ENCODE assay signal across 8 mouse cellular contexts in genomic region chr7:3692382-3692986, GRCm38 (mm10). TPM values are rescaled to one million over a fixed set of nuclear protein-coding genes. Genes with fewer than 3 reads are reported as not detected.
DNase-seq lines count a peak whose midpoint lies in the region; ATAC-seq and TF ChIP-seq lines count a peak whose summit lies in the region.

TSS of gene Tsen34 (plus strand) at chr7:3692863.

- WGBS in lung, embryonic 16.5 days: under 1% methylated on average over 49 of the region's 49 CpGs
- WGBS in heart, embryonic 14.5 days: under 1% methylated on average over 49 of the region's 49 CpGs
- WGBS in neural tube, embryonic 12.5 days: under 1% methylated on average over 49 of the region's 49 CpGs

- no peaks in the 10 kb centered on the region for H3K9me3 ChIP-seq in lung, embryonic 16.5 days (ENCODE audit: control insufficient read depth, low read length)
- H3K9me3 ChIP-seq in heart, embryonic 14.5 days (ENCODE audit: control insufficient read depth, low read length): no peaks in the 10 kb centered on the region
- H3K9me3 ChIP-seq in neural tube, embryonic 12.5 days: no peaks in the 10 kb centered on the region

- peaks cover 17% of the 10 kb centered on the region for H3K4me1 ChIP-seq in lung, embryonic 16.5 days (replicated peaks; ENCODE audit: control insufficient read depth, insufficient read depth, low read length)
- no peaks in the 10 kb centered on the region for H3K4me1 ChIP-seq in cortical plate, adult 2 months (ENCODE audit: control insufficient read depth, insufficient read depth, low read length)
- peaks cover 13 to 16% of the 10 kb centered on the region in 2 experiments for H3K4me1 ChIP-seq in heart, embryonic 14.5 days (ENCODE audit: control insufficient read depth in 2 of 2, insufficient read depth in 2 of 2, low read length in 2 of 2)
- peaks cover 27% of the 10 kb centered on the region for H3K4me1 ChIP-seq in neural tube, embryonic 12.5 days

- TF ChIP-seq CTCF in cortical plate, adult 2 months (IDR thresholded peaks at IDR 0.05; ENCODE audit: extremely low read depth, insufficient read depth, low read length): no peak

- intact Hi-C loops in left cerebral cortex, postnatal 25 days (cut with DNase I): loop anchor here (5.0 to 10.0 kb wide), 2 partner anchors 455 to 812 kb away; partner anchors contain the start of gene Ppp1r12c

- H3K36me3 ChIP-seq in lung, embryonic 16.5 days (ENCODE audit: control insufficient read depth, insufficient read depth, low read length): peaks cover 12% of the 10 kb centered on the region
- H3K36me3 ChIP-seq in heart, embryonic 14.5 days (ENCODE audit: control insufficient read depth, insufficient read depth, low read length): peaks cover 34% of the 10 kb centered on the region
- H3K36me3 ChIP-seq in neural tube, embryonic 12.5 days: peaks cover 13% of the 10 kb centered on the region

- ATAC-seq in lung, embryonic 16.5 days (ENCODE audit: low read depth): no peak
- ATAC-seq in heart, embryonic 14.5 days (ENCODE audit: insufficient number of reproducible peaks, insufficient read depth, low FRiP score, low read depth): peak; percentile 25; the same call in 1 of the 2 replicates
- ATAC-seq in neural tube, embryonic 12.5 days (ENCODE audit: low FRiP score, low read depth): no peak; the same call in 1 of the 2 replicates

- peak within 1 kb of the TSS; percentile 96 for H3K9ac ChIP-seq in lung, embryonic 16.5 days (ENCODE audit: low read length)
- peak within 1 kb of the TSS; percentile 85 for H3K9ac ChIP-seq in heart, embryonic 14.5 days (ENCODE audit: low read length)
- H3K9ac ChIP-seq in neural tube, embryonic 12.5 days: peak within 1 kb of the TSS; percentile 84

- no peak for TF ChIP-seq POLR2A in cortical plate, adult 2 months (IDR thresholded peaks at IDR 0.05; ENCODE audit: extremely low read depth, insufficient read depth, low read length)

- peak within 1 kb of the TSS; percentile 85 for H3K4me2 ChIP-seq in lung, embryonic 16.5 days (ENCODE audit: low read depth, low read length)
- peak within 1 kb of the TSS; percentile 76 for H3K4me2 ChIP-seq in heart, embryonic 14.5 days (ENCODE audit: low read length)
- H3K4me2 ChIP-seq in neural tube, embryonic 12.5 days (replicated peaks): peak within 1 kb of the TSS; percentile 88

- DNase-seq in lung, postnatal 36 days: no peak
- no peak for DNase-seq in left cerebral cortex, postnatal 25 days (ENCODE audit: low spot score in 2 of 2)
- DNase-seq in right cerebral cortex, postnatal 4 days: no peak
- DNase-seq in kidney, postnatal 10 days: no peak

- peak within 1 kb of the TSS; percentile 83 for H3K4me3 ChIP-seq in lung, embryonic 16.5 days (ENCODE audit: low read length)
- peak within 1 kb of the TSS; percentile 53 for H3K4me3 ChIP-seq in cortical plate, adult 2 months (ENCODE audit: insufficient read depth, low read length)
- peak within 1 kb of the TSS; percentile 59 to 66 for H3K4me3 ChIP-seq in heart, embryonic 14.5 days (ENCODE audit: control insufficient read depth in 1 of 2, insufficient read depth in 1 of 2, low read depth in 1 of 2, low read length in 2 of 2)
- H3K4me3 ChIP-seq in neural tube, embryonic 12.5 days: peak within 1 kb of the TSS; percentile 62

- no peaks in the 10 kb centered on the region for H3K27me3 ChIP-seq in lung, embryonic 16.5 days (ENCODE audit: control insufficient read depth, insufficient read depth, low read depth, low read length)
- H3K27me3 ChIP-seq in heart, embryonic 14.5 days (ENCODE audit: control insufficient read depth, insufficient read depth, low read length): no peaks in the 10 kb centered on the region
- H3K27me3 ChIP-seq in neural tube, embryonic 12.5 days (replicated peaks): no peaks in the 10 kb centered on the region

- peak within 1 kb of the TSS; percentile 98 for H3K27ac ChIP-seq in lung, embryonic 16.5 days (ENCODE audit: low read length)
- peak within 1 kb of the TSS; percentile 29 for H3K27ac ChIP-seq in cortical plate, adult 2 months (ENCODE audit: insufficient read depth, low read length)
- peak within 1 kb of the TSS; percentile 96 to 98 for H3K27ac ChIP-seq in heart, embryonic 14.5 days (replicated peaks in 1 of 2; ENCODE audit: control insufficient read depth in 1 of 2, insufficient read depth in 1 of 2, low read depth in 2 of 2, low read length in 2 of 2)
- H3K27ac ChIP-seq in neural tube, embryonic 12.5 days: peak within 1 kb of the TSS; percentile 74

RNA-seq across cellular contexts. Expression of gene Tsen34, which starts in this region (rescaled TPM):
- polyA plus RNA-seq in lung, embryonic 16.5 days (2015; fragmentation: Nextera tagmentation; extraction: Ambion mirVana): 258 and 270 TPM in 2 replicates
- polyA plus RNA-seq in cortical plate, adult 2 months (2012; rRNA removed): 88.4 and 94.9 TPM in 2 replicates
- polyA plus RNA-seq in heart, embryonic 14.5 days (2014; fragmentation: Nextera tagmentation; extraction: Ambion mirVana): 205 and 234 TPM in 2 replicates
- 10 to 100 TPM; 71.6 to 73.4 TPM for total RNA-seq in left cerebral cortex, postnatal 25 days (2021)
- polyA plus RNA-seq in neural tube, embryonic 12.5 days (2016; fragmentation: Nextera tagmentation; extraction: Ambion mirVana): 225 and 226 TPM in 2 replicates

Comparison
In these comparisons a context has a peak if more than half of its experiments do, and no peak if none do; other contexts are left out.
1. H3K27ac ChIP-seq: peak in every context shown above with its lines; median percentile 98 in lung, embryonic 16.5 days; 97 in heart, embryonic 14.5 days; 74 in neural tube, embryonic 12.5 days; 29 in cortical plate, adult 2 months.